Mouse (Mus musculus) spleen, adult 2 months (tissue): ENCODE data around the gene Tmsb10.

Experiments
- CTCF ChIP-seq: fragments of 200-500 bp; IDR thresholded peaks from 2 replicates; pipeline ENCODE4 v1.5.1; 2011; ENCODE audit warnings: mild to moderate bottlenecking, inconsistent platforms; ENCODE audit not compliant: insufficient read depth, insufficient read length, insufficient replicate concordance; ENCODE audit errors: extremely low read depth
- POLR2A ChIP-seq: fragments of 200-500 bp; IDR thresholded peaks from 2 replicates; pipeline ENCODE4 v1.6.1; 2011; ENCODE audit warnings: low read depth, low read length, inconsistent platforms

GRCm38 (mm10) chr6:72969787-72970186, 11.2 kb upstream of the Tmsb10 start:
- TF ChIP-seq CTCF (no peak), POLR2A (no peak)
